In genomic region chr14:51262397-51262796, GRCm38 (mm10) we compare ENCODE assay signal across 25 mouse cellular contexts. TPM values are rescaled to one million over a fixed set of nuclear protein-coding genes. Genes with fewer than 3 reads are reported as not detected.
"Had no signal": no experiment of that assay in that cellular context is flagged by ENCODE, and none has a peak within 500 bp of the region (broad histone marks: within the 10 kb centered on the region; RNA-seq: fewer than 3 reads in every experiment).

No protein-coding gene starts in this region.

- ATAC-seq: liver, embryonic 12.5 days; midbrain, embryonic 13.5 days; midbrain, embryonic 16.5 days had no signal

- H3K27me3 ChIP-seq: limb, embryonic 13.5 days; liver, embryonic 12.5 days; liver, embryonic 15.5 days; lung, embryonic 15.5 days; megakaryocyte, embryonic 14.5 days; midbrain, embryonic 13.5 days; neural tube, embryonic 13.5 days had no signal

- DNase-seq: kidney, adult 2 months; kidney, postnatal 25 days; layer of hippocampus, adult 9-11 months; liver; lung, adult 18-20 months; lung, postnatal 10 days; lung, postnatal 4 days; thymus, adult 18-20 months; thymus, postnatal 36 days had no signal

- H3K36me3 ChIP-seq: limb, embryonic 10.5 days; limb, embryonic 13.5 days; liver, embryonic 12.5 days; liver, embryonic 15.5 days; lung, embryonic 15.5 days; midbrain, embryonic 10.5 days; midbrain, embryonic 13.5 days; neural tube, embryonic 13.5 days had no signal

RNA-seq across cellular contexts. Expression of gene Rnase2a, which starts 6.5 kb away (rescaled TPM):
- total RNA-seq: layer of hippocampus, adult 2 months; layer of hippocampus, postnatal 25 days; left cerebral cortex, adult 18-20 months; left cerebral cortex, postnatal 25 days; monocyte, adult 5-6 weeks; neutrophil, adult 5-6 weeks had no signal

RNA-seq across cellular contexts. Expression of gene Ear14, which starts 59.2 kb away (rescaled TPM):
- total RNA-seq: layer of hippocampus, adult 2 months; layer of hippocampus, postnatal 25 days; left cerebral cortex, adult 18-20 months; left cerebral cortex, postnatal 25 days; monocyte, adult 5-6 weeks; neutrophil, adult 5-6 weeks had no signal
